Mouse (Mus musculus) bone marrow, adult 2 months (tissue): Measurements from ENCODE around the gene Klk11.

Experiments
- CTCF ChIP-seq: fragments of 200-500 bp; IDR thresholded peaks from 2 replicates; pipeline ENCODE4 v1.5.1; 2011; ENCODE audit warnings: low read length, control low read depth; ENCODE audit not compliant: control insufficient read depth, insufficient read depth
- POLR2A ChIP-seq: fragments of 200-500 bp; IDR thresholded peaks from 2 replicates; pipeline ENCODE4 v1.6.1; 2011; ENCODE audit warnings: low read depth, mild to moderate bottlenecking, control low read depth, low read length, borderline replicate concordance; ENCODE audit not compliant: control insufficient read depth

DNA sequence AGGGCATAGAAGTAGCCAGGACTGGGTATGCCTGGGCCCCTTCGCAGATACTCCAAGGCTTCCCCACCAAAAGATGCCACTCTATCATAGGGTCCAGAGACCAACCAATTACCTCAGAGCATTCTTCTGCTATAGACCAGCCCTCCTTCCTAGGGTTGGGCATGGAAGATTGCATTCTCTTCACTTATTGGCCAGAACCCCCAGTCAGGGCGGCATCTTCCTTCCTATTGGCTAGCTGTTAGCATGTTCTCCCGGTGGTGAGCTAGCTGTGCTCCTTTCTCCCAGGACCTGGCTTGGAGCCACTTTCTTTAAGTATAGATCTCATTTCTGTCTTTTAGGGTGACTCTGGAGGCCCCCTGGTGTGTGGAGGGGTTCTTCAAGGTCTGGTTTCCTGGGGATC is 1.5 kb upstream of the Klk11 start:
- TF ChIP-seq CTCF (no peak), POLR2A (no peak)
